Mouse (Mus musculus): ENCODE results near the gene Vmn1r107.
"Not testable (repeated sequence)": the region's sequence is repeated elsewhere in the genome, so short reads cannot be mapped to it uniquely, and the experiment has no call there.

Gene Vmn1r107

DNA sequence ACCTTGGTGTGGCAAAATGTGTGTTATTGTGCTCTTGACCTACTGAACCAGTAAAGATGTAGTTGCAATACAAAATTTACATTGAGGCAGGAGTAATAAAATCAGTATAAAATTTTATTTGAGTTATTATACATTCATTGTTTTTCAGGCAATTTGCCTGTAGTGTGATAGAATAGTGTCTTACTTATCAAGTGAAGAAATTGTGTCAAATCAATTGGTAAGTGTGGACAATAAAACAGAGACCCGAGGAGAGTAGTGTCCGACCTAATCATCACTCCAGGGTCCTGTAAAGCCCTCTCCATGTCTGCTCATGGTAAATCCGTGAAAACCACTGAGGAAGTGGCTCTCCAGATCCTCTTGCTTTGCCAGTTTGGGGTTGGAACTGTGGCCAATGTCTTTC lies at the start of gene Vmn1r107:
TSS of gene Vmn1r107 (plus strand) at position 301 of the 400 bp plus-strand sequence.
- DNase-seq (ENCODE audit: low spot score in 2 of 2): not testable (repeated sequence)

DNA sequence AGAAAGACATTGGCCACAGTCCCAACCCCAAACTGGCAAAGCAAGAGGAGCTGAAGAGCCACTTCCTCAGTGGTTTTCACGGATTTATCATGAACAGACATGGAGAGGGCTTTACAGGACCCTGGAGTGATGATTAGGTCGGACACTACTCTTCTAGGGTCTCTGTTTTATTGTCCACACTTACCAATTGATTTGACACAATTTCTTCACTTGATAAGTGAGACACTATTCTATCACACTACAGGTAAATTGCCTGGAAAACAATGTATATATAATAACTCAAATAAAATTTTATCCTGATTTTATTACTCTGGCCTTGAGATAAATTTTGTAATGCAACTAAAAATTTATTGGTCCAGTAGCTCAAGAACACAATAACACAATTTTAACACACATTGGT lies 34.4 kb downstream of the Vmn1r107 start, which contains the start of gene Vmn1r111:
TSS of gene Vmn1r111 (minus strand) at position 101 of the 400 bp plus-strand sequence.
- not testable (repeated sequence) for DNase-seq (ENCODE audit: low spot score in 2 of 2)

Measured in spleen, postnatal 14 days (tissue).